Mouse (Mus musculus): ENCODE results near the gene Cnnm2. TPM values are rescaled to one million over a fixed set of nuclear protein-coding genes. Genes with fewer than 3 reads are reported as not detected.

Gene Cnnm2
- polyA plus RNA-seq, 1 experiment from 2014 or later, result 2.4 TPM

DNA sequence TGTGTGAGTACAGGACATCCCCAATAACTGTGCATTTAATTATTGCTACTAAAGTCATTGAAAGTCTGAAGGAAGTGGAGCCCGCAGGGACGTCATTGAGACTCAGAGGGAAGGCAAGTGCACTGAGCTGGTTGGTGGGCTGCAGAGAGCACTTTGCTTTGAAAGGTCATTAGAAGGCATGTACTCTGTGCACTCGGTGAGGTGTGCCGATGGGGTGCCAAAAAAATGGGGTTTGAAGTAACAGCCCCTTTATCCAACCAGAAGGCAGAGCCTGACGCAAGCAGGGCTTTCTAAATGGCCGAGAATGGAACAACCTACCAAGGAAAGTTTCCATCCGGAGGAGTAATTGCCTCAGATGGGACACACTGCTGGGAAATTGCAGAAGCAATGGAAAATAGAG is 63.5 kb downstream of the Cnnm2 start:
- H3K27me3 ChIP-seq (replicated peaks; ENCODE audit: insufficient read depth, low read length), result no peaks in the 10 kb centered on the region
- 80% methylated on average over 7 of the region's 7 CpGs for WGBS
- TF ChIP-seq CTCF (IDR thresholded peaks at IDR 0.05) (no peak), EP300 (IDR thresholded peaks at IDR 0.05) (no peak)
- no peaks in the 10 kb centered on the region for H3K9me3 ChIP-seq (ENCODE audit: low read length)
- ATAC-seq, result no peak
- no peak for DNase-seq (ENCODE audit: low spot score)
- no peak overlapping the region for H3K9ac ChIP-seq (replicated peaks; ENCODE audit: low read depth)
- H3K27ac ChIP-seq (ENCODE audit: low read length), result no peak overlapping the region
- no peak overlapping the region for H3K4me2 ChIP-seq (replicated peaks; ENCODE audit: low read depth, low read length)
- H3K4me1 ChIP-seq (ENCODE audit: insufficient read depth, low read depth, low read length), result no peaks in the 10 kb centered on the region
- no peak overlapping the region for H3K4me3 ChIP-seq (ENCODE audit: low read depth, low read length)
- no peaks in the 10 kb centered on the region for H3K36me3 ChIP-seq (ENCODE audit: insufficient read depth, low read length)

GRCm38 (mm10) chr19:46827654-46828165 is 66.3 kb downstream of the Cnnm2 start:
- Histone ChIP-seq H3K9me3 (ENCODE audit: low read length) (no peaks in the 10 kb centered on the region), H3K36me3 (ENCODE audit: insufficient read depth, low read length) (no peaks in the 10 kb centered on the region), H3K4me1 (ENCODE audit: insufficient read depth, low read depth, low read length) (no peaks in the 10 kb centered on the region), H3K4me2 (replicated peaks; ENCODE audit: low read depth, low read length) (no peak overlapping the region), H3K4me3 (ENCODE audit: low read depth, low read length) (no peak overlapping the region), H3K27ac (ENCODE audit: low read length) (no peak overlapping the region), H3K9ac (replicated peaks; ENCODE audit: low read depth) (no peak overlapping the region), H3K27me3 (replicated peaks; ENCODE audit: insufficient read depth, low read length) (no peaks in the 10 kb centered on the region)
- WGBS, result 67% methylated on average over 5 of the region's 5 CpGs
- DNase-seq (ENCODE audit: low spot score), result no peak
- no peak for ATAC-seq
- TF ChIP-seq EP300 (IDR thresholded peaks at IDR 0.05), result no peak
- TF ChIP-seq CTCF (IDR thresholded peaks at IDR 0.05), result no peak

DNA sequence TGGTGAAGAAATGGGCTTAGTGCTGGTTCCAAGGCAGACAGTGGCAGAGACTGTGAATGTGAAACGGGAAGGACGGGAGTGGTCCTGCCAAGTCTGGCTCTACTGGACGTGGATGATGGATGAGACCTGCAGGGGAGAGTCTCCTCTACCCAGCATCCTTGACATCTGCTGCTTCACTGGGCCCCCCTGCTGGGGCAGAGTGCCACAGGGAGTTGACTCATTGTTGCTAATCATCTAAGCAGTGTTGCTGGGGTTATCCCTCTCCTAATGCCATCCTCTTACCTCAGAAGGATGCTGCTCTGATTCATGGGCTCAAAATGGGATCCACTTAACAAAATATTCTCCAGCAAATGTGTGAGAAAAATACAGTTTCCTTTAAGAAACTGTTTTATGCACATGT is 67.6 kb downstream of the Cnnm2 start:
- H3K9ac ChIP-seq (replicated peaks; ENCODE audit: low read depth), result no peak overlapping the region
- H3K4me2 ChIP-seq (replicated peaks; ENCODE audit: low read depth, low read length), result no peak overlapping the region
- ATAC-seq (no peak), DNase-seq (ENCODE audit: low spot score) (no peak)
- H3K27ac ChIP-seq (ENCODE audit: low read length), result no peak overlapping the region
- no peaks in the 10 kb centered on the region for H3K36me3 ChIP-seq (ENCODE audit: insufficient read depth, low read length)
- H3K4me3 ChIP-seq (ENCODE audit: low read depth, low read length), result no peak overlapping the region
- no peaks in the 10 kb centered on the region for H3K9me3 ChIP-seq (ENCODE audit: low read length)
- 44% methylated on average over 3 of the region's 3 CpGs for WGBS
- H3K27me3 ChIP-seq (replicated peaks; ENCODE audit: insufficient read depth, low read length), result no peaks in the 10 kb centered on the region
- no peaks in the 10 kb centered on the region for H3K4me1 ChIP-seq (ENCODE audit: insufficient read depth, low read depth, low read length)
- TF ChIP-seq CTCF (IDR thresholded peaks at IDR 0.05) (no peak), EP300 (IDR thresholded peaks at IDR 0.05) (no peak)

GRCm38 (mm10) chr19:46831381-46831780 is 70.0 kb downstream of the Cnnm2 start:
- Histone ChIP-seq H3K9ac (replicated peaks; ENCODE audit: low read depth) (no peak overlapping the region), H3K4me2 (replicated peaks; ENCODE audit: low read depth, low read length) (no peak overlapping the region), H3K27me3 (replicated peaks; ENCODE audit: insufficient read depth, low read length) (no peaks in the 10 kb centered on the region), H3K4me1 (ENCODE audit: insufficient read depth, low read depth, low read length) (no peaks in the 10 kb centered on the region), H3K27ac (ENCODE audit: low read length) (no peak overlapping the region), H3K4me3 (ENCODE audit: low read depth, low read length) (no peak overlapping the region), H3K36me3 (ENCODE audit: insufficient read depth, low read length) (no peaks in the 10 kb centered on the region), H3K9me3 (ENCODE audit: low read length) (no peaks in the 10 kb centered on the region)
- no peak for DNase-seq (ENCODE audit: low spot score)
- WGBS, result 43% methylated on average over 9 of the region's 9 CpGs
- TF ChIP-seq CTCF (IDR thresholded peaks at IDR 0.05), result no peak
- no peak for ATAC-seq

DNA sequence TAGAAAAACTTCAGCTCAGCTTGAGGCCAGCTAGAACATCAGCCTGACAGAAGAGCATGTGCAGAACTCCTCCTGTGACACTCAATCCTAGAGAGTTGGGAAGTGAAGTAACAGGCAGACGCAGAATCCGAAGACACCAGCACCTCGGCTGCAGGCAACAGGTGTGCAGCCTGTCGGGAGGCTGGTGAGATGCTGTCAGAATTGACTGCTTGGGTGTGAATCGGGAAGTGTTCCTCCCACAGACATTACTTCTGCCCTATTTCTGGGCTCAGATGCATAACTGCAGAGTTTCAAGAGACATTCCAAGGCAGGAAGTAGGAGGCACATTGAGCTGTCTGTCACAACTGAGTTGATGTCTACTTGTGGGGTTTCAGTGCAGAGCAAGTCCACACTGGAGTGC is 72.9 kb downstream of the Cnnm2 start:
- no peak overlapping the region for H3K9ac ChIP-seq (replicated peaks; ENCODE audit: low read depth)
- H3K27ac ChIP-seq (ENCODE audit: low read length), result no peak overlapping the region
- ATAC-seq, result no peak
- TF ChIP-seq CTCF (IDR thresholded peaks at IDR 0.05), result no peak
- no peak for TF ChIP-seq EP300 (IDR thresholded peaks at IDR 0.05)
- no peaks in the 10 kb centered on the region for H3K4me1 ChIP-seq (ENCODE audit: insufficient read depth, low read depth, low read length)
- H3K9me3 ChIP-seq (ENCODE audit: low read length), result no peaks in the 10 kb centered on the region
- H3K27me3 ChIP-seq (replicated peaks; ENCODE audit: insufficient read depth, low read length), result no peaks in the 10 kb centered on the region
- 75% methylated on average over 5 of the region's 5 CpGs for WGBS
- DNase-seq (ENCODE audit: low spot score), result no peak
- no peak overlapping the region for H3K4me2 ChIP-seq (replicated peaks; ENCODE audit: low read depth, low read length)
- H3K4me3 ChIP-seq (ENCODE audit: low read depth, low read length), result no peak overlapping the region
- no peaks in the 10 kb centered on the region for H3K36me3 ChIP-seq (ENCODE audit: insufficient read depth, low read length)

DNA sequence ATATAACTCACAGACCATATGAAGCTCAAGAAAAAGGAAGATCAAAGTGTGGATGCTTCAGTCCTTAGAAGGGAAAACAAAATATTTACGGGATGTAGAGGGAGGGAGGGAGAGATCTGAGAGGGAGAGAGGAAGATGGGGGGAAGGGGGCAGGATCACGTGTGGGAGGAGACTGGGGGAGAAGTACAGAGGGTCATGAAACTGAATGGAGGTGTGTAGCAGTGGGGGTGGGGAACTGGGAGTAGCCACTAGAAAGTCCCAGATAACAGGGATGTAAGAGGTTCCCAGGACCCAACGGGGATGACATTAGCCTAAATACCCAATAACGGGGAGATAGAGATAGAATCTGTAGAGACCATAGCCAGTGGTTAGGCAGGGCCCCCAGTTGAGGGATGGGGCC is 73.9 kb downstream of the Cnnm2 start:
- DNase-seq (ENCODE audit: low spot score) (no peak), ATAC-seq (no peak)
- Histone ChIP-seq H3K4me1 (ENCODE audit: insufficient read depth, low read depth, low read length) (no peaks in the 10 kb centered on the region), H3K9me3 (ENCODE audit: low read length) (no peaks in the 10 kb centered on the region), H3K4me2 (replicated peaks; ENCODE audit: low read depth, low read length) (no peak overlapping the region), H3K9ac (replicated peaks; ENCODE audit: low read depth) (no peak overlapping the region), H3K4me3 (ENCODE audit: low read depth, low read length) (no peak overlapping the region), H3K27ac (ENCODE audit: low read length) (no peak overlapping the region), H3K36me3 (ENCODE audit: insufficient read depth, low read length) (no peaks in the 10 kb centered on the region), H3K27me3 (replicated peaks; ENCODE audit: insufficient read depth, low read length) (no peaks in the 10 kb centered on the region)
- TF ChIP-seq CTCF (IDR thresholded peaks at IDR 0.05) (no peak), EP300 (IDR thresholded peaks at IDR 0.05) (no peak)
- WGBS, result 54% methylated on average over 4 of the region's 4 CpGs

- TF ChIP-seq EP300 (IDR thresholded peaks at IDR 0.05) (no peak), CTCF (IDR thresholded peaks at IDR 0.05) (no peak)
- H3K27ac ChIP-seq (ENCODE audit: low read length), result no peak overlapping the region
- H3K4me1 ChIP-seq (ENCODE audit: insufficient read depth, low read depth, low read length), result no peaks in the 10 kb centered on the region
- H3K4me3 ChIP-seq (ENCODE audit: low read depth, low read length), result no peak overlapping the region
- no peaks in the 10 kb centered on the region for H3K9me3 ChIP-seq (ENCODE audit: low read length)
- no peak for ATAC-seq
- WGBS, result 81% methylated on average over 3 of the region's 3 CpGs
- H3K36me3 ChIP-seq (ENCODE audit: insufficient read depth, low read length), result no peaks in the 10 kb centered on the region
- H3K27me3 ChIP-seq (replicated peaks; ENCODE audit: insufficient read depth, low read length), result no peaks in the 10 kb centered on the region
- no peak for DNase-seq (ENCODE audit: low spot score)
- H3K9ac ChIP-seq (replicated peaks; ENCODE audit: low read depth), result no peak overlapping the region
- no peak overlapping the region for H3K4me2 ChIP-seq (replicated peaks; ENCODE audit: low read depth, low read length)
Observed at GRCm38 (mm10) chr19:46836085-46836484, 74.7 kb downstream of the Cnnm2 start.
